Mouse (Mus musculus): ENCODE data around the gene Bcl11b.

The Bcl11b gene

GRCm38 (mm10) chr12:107939177-107939576 lies 64.2 kb downstream of the Bcl11b start:
- in situ Hi-C loops (cut with MboI, MseI) = loop anchor here (25.0 kb wide), 1 partner anchor 698 kb away; no protein-coding TSS in a partner anchor

DNA sequence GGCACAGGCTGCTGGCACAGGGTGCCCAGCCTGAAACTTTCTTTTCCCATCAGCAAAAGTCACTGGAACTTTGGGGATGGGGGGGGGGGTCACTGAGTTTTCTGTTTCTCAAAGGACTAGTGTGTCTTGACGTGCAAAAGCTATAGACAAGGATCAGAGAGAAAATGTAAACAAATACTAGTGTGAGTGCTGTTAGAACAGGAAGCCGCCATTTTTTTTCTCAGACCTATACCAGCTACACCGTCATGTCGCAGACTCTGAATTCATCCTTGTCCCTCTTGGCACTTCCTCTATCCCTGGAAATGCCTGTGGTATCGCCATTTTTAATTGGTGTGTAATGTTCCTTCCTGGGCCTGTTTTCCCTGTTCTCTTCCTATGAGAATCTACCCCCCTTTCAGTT lies 66.4 kb downstream of the Bcl11b start:
- in situ Hi-C loops (cut with MboI, MseI) = loop anchor here (25.0 kb wide), 1 partner anchor 700 kb away; no protein-coding TSS in a partner anchor

GRCm38 (mm10) chr12:107936406-107936805 lies 67.0 kb downstream of the Bcl11b start:
- in situ Hi-C loops (cut with MboI, MseI) = loop anchor here (25.0 kb wide), 1 partner anchor 701 kb away; no protein-coding TSS in a partner anchor

GRCm38 (mm10) chr12:107934831-107935437 lies 68.5 kb downstream of the Bcl11b start:
- in situ Hi-C loops (cut with MboI, MseI) = loop anchor here (25.0 kb wide), 1 partner anchor 702 kb away; no protein-coding TSS in a partner anchor

DNA sequence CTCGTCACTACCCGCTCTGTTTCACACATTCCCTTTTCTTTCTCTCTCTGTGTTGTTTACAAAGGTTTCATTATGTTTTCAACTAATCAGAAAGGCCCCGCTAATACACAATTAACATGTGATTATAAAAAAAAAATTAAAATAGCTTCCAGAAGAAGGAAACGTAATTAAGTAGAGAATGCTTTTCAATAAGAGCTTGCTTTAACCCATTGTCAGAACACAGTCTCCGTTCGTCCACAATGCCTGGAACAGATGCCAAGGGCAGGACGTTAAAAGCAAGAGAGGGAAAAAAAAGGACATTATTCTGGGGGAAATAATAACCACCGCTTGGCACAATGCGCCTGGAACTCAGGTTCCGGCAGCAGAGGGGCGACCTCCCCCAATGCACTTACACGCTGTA lies 71.3 kb downstream of the Bcl11b start:
- in situ Hi-C loops (cut with MboI, MseI) = loop anchor here (25.0 kb wide), 1 partner anchor 705 kb away; no protein-coding TSS in a partner anchor

GRCm38 (mm10) chr12:107931476-107931875 lies 71.9 kb downstream of the Bcl11b start:
- in situ Hi-C loops (cut with MboI, MseI) = loop anchor here (25.0 kb wide), 1 partner anchor 706 kb away; no protein-coding TSS in a partner anchor

- in situ Hi-C loops (cut with MboI, MseI) = loop anchor here (25.0 kb wide), 1 partner anchor 707 kb away; no protein-coding TSS in a partner anchor
Observed at GRCm38 (mm10) chr12:107930611-107931350, 72.6 kb downstream of the Bcl11b start.

- in situ Hi-C loops (cut with MboI, MseI) = loop anchor here (5.0 to 25.0 kb wide), 2 partner anchors 38 to 708 kb away; no protein-coding TSS in a partner anchor
Observed at GRCm38 (mm10) chr12:107928905-107929304, 74.5 kb downstream of the Bcl11b start.

DNA sequence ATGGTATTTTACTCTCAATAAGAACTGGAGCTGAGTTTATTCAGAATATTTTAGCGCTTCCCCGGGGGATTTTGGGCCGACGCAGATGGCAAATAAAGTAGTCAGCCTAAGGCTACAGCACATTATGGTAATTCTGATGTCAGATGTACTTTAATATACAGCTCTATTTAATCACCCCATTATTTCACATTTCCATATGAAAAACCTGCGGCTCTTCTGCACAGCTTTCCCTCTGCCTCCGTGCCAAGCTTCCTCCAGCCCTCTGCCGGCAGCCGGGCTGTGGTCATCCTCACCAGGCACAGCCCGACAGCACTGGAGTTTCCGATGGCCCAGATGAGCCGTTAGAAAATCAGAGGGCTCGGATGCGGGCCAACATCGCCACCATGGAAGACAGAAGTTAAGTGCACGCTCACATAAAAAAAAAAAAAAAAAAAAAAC lies 74.9 kb downstream of the Bcl11b start:
- in situ Hi-C loops (cut with MboI, MseI) = loop anchor here (5.0 to 25.0 kb wide), 2 partner anchors 39 to 709 kb away; no protein-coding TSS in a partner anchor

DNA sequence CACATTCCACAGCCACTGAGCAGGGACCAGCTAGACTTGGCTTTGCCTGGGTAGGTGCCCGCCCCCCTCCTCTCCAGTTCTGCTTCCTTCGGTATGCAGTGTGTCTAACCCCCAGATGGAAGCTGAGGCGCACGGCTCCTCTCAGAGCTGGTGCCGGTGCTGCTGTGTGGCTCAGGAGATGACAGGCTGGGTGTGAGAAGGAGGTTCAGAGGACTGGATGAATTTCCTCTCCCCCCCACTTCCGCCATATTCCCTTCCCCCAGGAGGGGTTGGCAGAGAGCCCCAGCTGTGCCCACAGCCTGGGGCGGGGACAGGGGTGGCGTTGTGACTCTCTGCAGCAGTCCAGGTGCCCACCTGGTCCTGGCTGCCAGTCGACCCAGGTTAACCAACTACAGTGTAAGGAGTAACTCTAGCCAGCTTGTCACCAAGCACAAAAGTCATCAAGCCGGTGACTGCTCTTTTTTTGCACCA lies 75.4 kb downstream of the Bcl11b start:
- in situ Hi-C loops (cut with MboI, MseI) = loop anchor here (5.0 to 25.0 kb wide), 2 partner anchors 39 to 709 kb away; no protein-coding TSS in a partner anchor

DNA sequence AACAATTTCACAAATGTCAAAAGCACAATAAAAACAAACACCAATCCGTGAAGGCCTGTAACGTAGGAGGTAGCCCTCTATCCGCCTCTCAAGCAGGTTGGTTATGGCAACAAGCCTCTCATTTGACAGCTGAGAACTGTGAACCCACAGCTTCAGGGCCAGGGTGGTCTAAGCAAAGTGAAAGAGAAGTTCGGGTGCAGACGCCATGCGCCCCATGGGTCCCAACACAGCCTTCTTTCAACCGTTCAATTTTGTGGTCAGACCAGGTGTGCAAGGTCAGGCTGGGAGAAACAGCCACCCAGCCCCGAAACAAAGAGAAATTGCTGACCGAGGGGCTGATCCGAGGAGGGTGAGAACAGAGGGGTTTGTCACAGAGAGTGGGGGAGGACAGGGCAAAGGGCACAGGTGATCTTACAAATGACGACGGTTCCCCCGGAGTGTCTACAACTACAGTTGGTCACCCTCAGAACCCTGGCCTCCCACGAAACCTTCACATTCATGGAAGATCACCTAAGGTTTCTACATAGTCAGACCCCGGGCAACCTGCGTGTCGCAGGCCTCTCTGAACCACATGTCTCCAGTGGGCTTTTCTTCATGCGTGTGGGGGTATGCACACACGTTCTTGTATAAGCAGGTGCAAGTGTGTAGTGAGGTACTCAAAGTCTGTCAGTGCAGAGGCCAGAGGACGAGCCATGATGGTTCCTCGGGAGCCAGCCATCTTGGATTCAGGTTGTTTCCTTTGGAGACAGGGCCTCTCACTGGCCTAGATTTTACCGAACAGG lies 77.1 kb downstream of the Bcl11b start:
- in situ Hi-C loops (cut with MboI, MseI) = loop anchor here (5.0 to 25.0 kb wide), 2 partner anchors 41 to 711 kb away; no protein-coding TSS in a partner anchor

DNA sequence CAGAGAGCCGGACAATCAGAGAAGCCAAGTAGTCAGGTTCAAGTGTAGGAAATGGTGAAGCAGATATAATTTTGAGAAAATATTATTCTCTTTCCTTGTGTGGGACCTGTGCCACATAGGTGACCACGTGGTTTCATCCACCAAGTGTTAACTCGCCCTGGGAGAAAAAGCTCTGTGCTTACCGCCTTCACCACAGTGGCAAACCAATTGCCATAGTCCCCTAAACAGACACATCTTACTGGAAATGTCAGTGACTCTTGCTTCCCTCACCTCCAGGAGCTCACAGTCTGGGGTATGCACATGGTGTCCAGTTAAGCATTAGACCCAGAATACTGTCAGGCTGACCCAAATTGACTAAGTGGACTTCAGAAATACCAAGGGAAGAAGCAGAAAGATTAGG lies 78.7 kb downstream of the Bcl11b start:
- in situ Hi-C loops (cut with MboI, MseI) = loop anchor here (5.0 to 25.0 kb wide), 3 partner anchors 43 to 713 kb away; no protein-coding TSS in a partner anchor

DNA sequence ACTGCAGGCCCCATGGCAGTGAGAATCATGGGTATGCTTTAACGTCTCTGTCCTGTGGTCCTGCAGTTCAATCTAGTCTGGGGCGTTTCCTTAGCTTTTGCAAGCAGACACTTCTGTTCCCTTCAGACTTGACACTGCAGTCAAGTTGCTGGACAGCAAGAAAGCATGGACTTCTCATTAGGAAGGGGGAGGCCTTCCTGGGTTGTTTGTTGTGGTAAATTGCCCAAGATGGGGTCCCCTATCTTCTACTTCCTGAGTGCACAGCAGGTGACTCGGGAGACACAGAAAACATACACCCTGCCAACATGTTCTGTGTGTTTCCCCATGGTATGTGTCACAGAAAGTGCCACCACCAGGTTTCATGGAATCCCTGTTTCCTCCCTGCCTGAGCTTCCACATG lies 79.4 kb downstream of the Bcl11b start:
- in situ Hi-C loops (cut with MboI, MseI) = loop anchor here (5.0 kb wide), 1 partner anchor 68 kb away; no protein-coding TSS in a partner anchor

GRCm38 (mm10) chr12:107922180-107922579 lies 81.2 kb downstream of the Bcl11b start:
- in situ Hi-C loops (cut with MboI, MseI) = loop anchor here (5.0 kb wide), 1 partner anchor 70 kb away; no protein-coding TSS in a partner anchor

GRCm38 (mm10) chr12:107921566-107921965 lies 81.8 kb downstream of the Bcl11b start:
- in situ Hi-C loops (cut with MboI, MseI) = loop anchor here (5.0 kb wide), 1 partner anchor 71 kb away; no protein-coding TSS in a partner anchor

GRCm38 (mm10) chr12:107921154-107921553 lies 82.2 kb downstream of the Bcl11b start:
- in situ Hi-C loops (cut with MboI, MseI) = loop anchor here (5.0 kb wide), 1 partner anchor 71 kb away; no protein-coding TSS in a partner anchor

DNA sequence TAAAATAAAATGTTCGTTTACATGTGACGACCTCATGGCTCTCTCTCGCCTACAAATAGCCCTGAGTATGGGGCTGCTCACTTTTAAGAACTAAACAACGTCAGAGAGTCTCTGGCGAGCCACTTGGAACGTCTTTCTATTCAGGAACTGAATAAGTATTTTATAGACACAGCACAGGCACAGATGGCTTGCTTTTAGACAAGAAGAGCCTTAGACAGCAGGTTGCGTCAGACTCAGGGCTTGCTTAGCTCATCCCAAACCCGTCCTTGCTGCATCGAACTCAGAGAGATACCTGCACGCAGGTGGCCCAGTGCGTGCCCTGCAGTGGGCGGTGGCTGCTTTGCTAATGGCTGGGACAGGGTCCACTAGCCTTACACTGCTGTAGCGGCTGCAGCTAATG lies 82.7 kb downstream of the Bcl11b start:
- in situ Hi-C loops (cut with MboI, MseI) = loop anchor here (5.0 kb wide), 1 partner anchor 72 kb away; no protein-coding TSS in a partner anchor

GRCm38 (mm10) chr12:107920076-107920475 lies 83.3 kb downstream of the Bcl11b start:
- in situ Hi-C loops (cut with MboI, MseI) = loop anchor here (5.0 kb wide), 1 partner anchor 72 kb away; no protein-coding TSS in a partner anchor

DNA sequence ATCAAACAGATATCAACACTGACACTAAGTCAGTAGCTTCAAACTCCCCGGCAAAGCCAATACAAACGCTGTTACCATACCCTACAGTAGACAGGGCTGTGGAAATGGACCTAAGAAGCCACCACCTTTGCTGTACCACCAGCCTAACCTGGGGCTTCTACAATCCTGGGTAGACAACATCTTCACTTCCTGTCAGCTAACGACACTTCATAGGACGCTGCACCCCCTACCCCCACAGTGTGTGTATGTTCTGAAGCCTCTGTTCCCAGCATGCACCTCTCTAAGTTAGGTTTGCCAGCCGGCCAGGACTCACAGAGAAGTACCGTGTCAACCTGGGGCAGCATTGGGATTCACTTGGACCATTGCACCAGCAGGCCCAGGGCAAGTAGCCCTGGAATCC lies 84.6 kb downstream of the Bcl11b start:
- in situ Hi-C loops (cut with MboI, MseI) = no loop called here

GRCm38 (mm10) chr12:107916008-107916407 lies 87.4 kb downstream of the Bcl11b start:
- in situ Hi-C loops (cut with MboI, MseI) = no loop called here

- in situ Hi-C loops (cut with MboI, MseI) = no loop called here
Observed at GRCm38 (mm10) chr12:107915396-107915795, 88.0 kb downstream of the Bcl11b start.

Measured in T-helper 1 cell (primary cell).